Mouse (Mus musculus): Measurements from ENCODE around the gene Agr3. TPM values are rescaled to one million over a fixed set of nuclear protein-coding genes. Genes with fewer than 3 reads are reported as not detected.

Gene Agr3
- not detected in 2 replicates for polyA plus RNA-seq (2011; ENCODE audit: insufficient read depth, insufficient read length, low read depth, missing spikeins)

- H3K27me3 ChIP-seq (ENCODE audit: control insufficient read depth, insufficient read depth, low read length, poor library complexity, severe bottlenecking): no peaks in the 10 kb centered on the region
Measured at GRCm38 (mm10) chr12:35925402-35925801, at the start of gene Agr3. Agr3 (plus strand) TSS chr12:35925620.

GRCm38 (mm10) chr12:35884892-35885558 is 40.4 kb upstream of the Agr3 start:
- no peaks in the 10 kb centered on the region for H3K27me3 ChIP-seq (ENCODE audit: control insufficient read depth, insufficient read depth, low read length, poor library complexity, severe bottlenecking)
- H3K9ac ChIP-seq (ENCODE audit: low read depth, poor library complexity, severe bottlenecking): no peak overlapping the region
- no peaks in the 10 kb centered on the region for H3K9me3 ChIP-seq (replicated peaks; ENCODE audit: control insufficient read depth, insufficient read depth, low read length, poor library complexity, severe bottlenecking)
- no peaks in the 10 kb centered on the region for H3K4me1 ChIP-seq (ENCODE audit: control insufficient read depth, insufficient read depth, low read length)
- TF ChIP-seq POLR2A (IDR thresholded peaks at IDR 0.05; ENCODE audit: insufficient read depth, low read length) (no peak), CTCF (IDR thresholded peaks at IDR 0.05; ENCODE audit: low read depth, low read length) (peak; percentile 65)
- no peak overlapping the region for H3K27ac ChIP-seq (ENCODE audit: insufficient read depth, low read length)
- no peak overlapping the region for H3K4me3 ChIP-seq (ENCODE audit: low read depth, low read length)
- H3K36me3 ChIP-seq (ENCODE audit: control insufficient read depth, insufficient read depth, low read length, poor library complexity, severe bottlenecking): no peaks in the 10 kb centered on the region

More at GRCm38 (mm10) chr12:35925402-35925801, at the start of gene Agr3:
- no peaks in the 10 kb centered on the region for H3K36me3 ChIP-seq (ENCODE audit: control insufficient read depth, insufficient read depth, low read length, poor library complexity, severe bottlenecking)
- no peak for TF ChIP-seq CTCF (IDR thresholded peaks at IDR 0.05; ENCODE audit: low read depth, low read length)
- TF ChIP-seq EP300 (IDR thresholded peaks at IDR 0.05; ENCODE audit: insufficient read depth, low read depth, low read length): no peak
- no peak for TF ChIP-seq POLR2A (IDR thresholded peaks at IDR 0.05; ENCODE audit: insufficient read depth, low read length)
- no peaks in the 10 kb centered on the region for H3K9me3 ChIP-seq (replicated peaks; ENCODE audit: control insufficient read depth, insufficient read depth, low read length, poor library complexity, severe bottlenecking)
- no peak within 1 kb of the TSS for H3K4me3 ChIP-seq (ENCODE audit: low read depth, low read length)
- H3K27ac ChIP-seq (ENCODE audit: insufficient read depth, low read length): no peak within 1 kb of the TSS
- no peaks in the 10 kb centered on the region for H3K4me1 ChIP-seq (ENCODE audit: control insufficient read depth, insufficient read depth, low read length)
- H3K9ac ChIP-seq (ENCODE audit: low read depth, poor library complexity, severe bottlenecking): no peak within 1 kb of the TSS

- Histone ChIP-seq H3K27ac (ENCODE audit: insufficient read depth, low read length) (no peak overlapping the region), H3K4me3 (ENCODE audit: low read depth, low read length) (no peak overlapping the region), H3K36me3 (ENCODE audit: control insufficient read depth, insufficient read depth, low read length, poor library complexity, severe bottlenecking) (no peaks in the 10 kb centered on the region), H3K9me3 (replicated peaks; ENCODE audit: control insufficient read depth, insufficient read depth, low read length, poor library complexity, severe bottlenecking) (no peaks in the 10 kb centered on the region), H3K4me1 (ENCODE audit: control insufficient read depth, insufficient read depth, low read length) (peaks cover 2% of the 10 kb centered on the region), H3K27me3 (ENCODE audit: control insufficient read depth, insufficient read depth, low read length, poor library complexity, severe bottlenecking) (peaks cover 1% of the 10 kb centered on the region; the same call in 1 of the 2 replicates), H3K9ac (ENCODE audit: low read depth, poor library complexity, severe bottlenecking) (no peak overlapping the region)
- TF ChIP-seq CTCF (IDR thresholded peaks at IDR 0.05; ENCODE audit: low read depth, low read length) (no peak), POLR2A (IDR thresholded peaks at IDR 0.05; ENCODE audit: insufficient read depth, low read length) (no peak), EP300 (IDR thresholded peaks at IDR 0.05; ENCODE audit: insufficient read depth, low read depth, low read length) (no peak)
Measured at GRCm38 (mm10) chr12:35889383-35889782, 36.0 kb upstream of the Agr3 start.

- H3K4me1 ChIP-seq (ENCODE audit: control insufficient read depth, insufficient read depth, low read length): peaks cover 2% of the 10 kb centered on the region
- H3K27ac ChIP-seq (ENCODE audit: insufficient read depth, low read length): no peak overlapping the region
- H3K36me3 ChIP-seq (ENCODE audit: control insufficient read depth, insufficient read depth, low read length, poor library complexity, severe bottlenecking): no peaks in the 10 kb centered on the region
- TF ChIP-seq EP300 (IDR thresholded peaks at IDR 0.05; ENCODE audit: insufficient read depth, low read depth, low read length): no peak
- TF ChIP-seq POLR2A (IDR thresholded peaks at IDR 0.05; ENCODE audit: insufficient read depth, low read length): no peak
- TF ChIP-seq CTCF (IDR thresholded peaks at IDR 0.05; ENCODE audit: low read depth, low read length): no peak
- H3K9ac ChIP-seq (ENCODE audit: low read depth, poor library complexity, severe bottlenecking): no peak overlapping the region
- no peak overlapping the region for H3K4me3 ChIP-seq (ENCODE audit: low read depth, low read length)
- no peaks in the 10 kb centered on the region for H3K9me3 ChIP-seq (replicated peaks; ENCODE audit: control insufficient read depth, insufficient read depth, low read length, poor library complexity, severe bottlenecking)
- peaks cover 4% of the 10 kb centered on the region; the same call in 1 of the 2 replicates for H3K27me3 ChIP-seq (ENCODE audit: control insufficient read depth, insufficient read depth, low read length, poor library complexity, severe bottlenecking)
Measured at GRCm38 (mm10) chr12:35890756-35891155, 34.7 kb upstream of the Agr3 start.

- no peaks in the 10 kb centered on the region for H3K36me3 ChIP-seq (ENCODE audit: control insufficient read depth, insufficient read depth, low read length, poor library complexity, severe bottlenecking)
- H3K4me3 ChIP-seq (ENCODE audit: low read depth, low read length): no peak overlapping the region
- no peaks in the 10 kb centered on the region for H3K9me3 ChIP-seq (replicated peaks; ENCODE audit: control insufficient read depth, insufficient read depth, low read length, poor library complexity, severe bottlenecking)
- no peak overlapping the region for H3K27ac ChIP-seq (ENCODE audit: insufficient read depth, low read length)
- no peak overlapping the region for H3K9ac ChIP-seq (ENCODE audit: low read depth, poor library complexity, severe bottlenecking)
- TF ChIP-seq EP300 (IDR thresholded peaks at IDR 0.05; ENCODE audit: insufficient read depth, low read depth, low read length): no peak
- TF ChIP-seq CTCF (IDR thresholded peaks at IDR 0.05; ENCODE audit: low read depth, low read length): no peak
- TF ChIP-seq POLR2A (IDR thresholded peaks at IDR 0.05; ENCODE audit: insufficient read depth, low read length): no peak
- H3K27me3 ChIP-seq (ENCODE audit: control insufficient read depth, insufficient read depth, low read length, poor library complexity, severe bottlenecking): peaks cover 6% of the 10 kb centered on the region
- peaks cover 2% of the 10 kb centered on the region for H3K4me1 ChIP-seq (ENCODE audit: control insufficient read depth, insufficient read depth, low read length)
Measured at GRCm38 (mm10) chr12:35894304-35894900, 31.0 kb upstream of the Agr3 start.

Data from ES-Bruce4 (cell line).